ENCODE assay signal across 23 mouse cellular contexts in genomic region chr13:12308878-12309277, GRCm38 (mm10). TPM values are rescaled to one million over a fixed set of nuclear protein-coding genes. Genes with fewer than 3 reads are reported as not detected.
A peak's percentile ranks its signal among the peaks of the same experiment; 100 is the strongest.
DNase-seq lines count a peak whose midpoint lies in the region; ATAC-seq and TF ChIP-seq lines count a peak whose summit lies in the region.
"Had no signal": no experiment of that assay in that cellular context is flagged by ENCODE, and none has a peak within 500 bp of the region (broad histone marks: within the 10 kb centered on the region; RNA-seq: fewer than 3 reads in every experiment).

No protein-coding gene starts in this region.

- no peaks in the 10 kb centered on the region for H3K27me3 ChIP-seq in heart, embryonic 15.5 days
- H3K27me3 ChIP-seq: liver, embryonic 15.5 days; lung, embryonic 15.5 days; midbrain, embryonic 13.5 days had no signal

- H3K4me1 ChIP-seq in heart, embryonic 15.5 days (replicated peaks): peaks cover 50% of the 10 kb centered on the region
- H3K4me1 ChIP-seq: limb, embryonic 10.5 days; liver, embryonic 15.5 days; lung, embryonic 15.5 days; midbrain, embryonic 13.5 days had no signal

- no peak for TF ChIP-seq CTCF in layer of hippocampus, adult 2 months (conservative IDR thresholded peaks at IDR 0.05)

- ATAC-seq in frontal cortex, adult (ENCODE audit: low TSS enrichment): peak; percentile 75
- ATAC-seq in heart, embryonic 15.5 days (replicated peaks; ENCODE audit: insufficient number of reproducible peaks, insufficient read depth, low FRiP score, low read depth): no peak
- ATAC-seq: forebrain, embryonic 14.5 days; hindbrain, embryonic 16.5 days; midbrain, embryonic 13.5 days had no signal

- no peak overlapping the region for H3K4me3 ChIP-seq in heart, embryonic 15.5 days
- no peak overlapping the region for H3K4me3 ChIP-seq in layer of hippocampus, adult 2 months
- H3K4me3 ChIP-seq: limb, embryonic 10.5 days; liver, embryonic 15.5 days; lung, embryonic 15.5 days; megakaryocyte, embryonic 14.5 days; midbrain, embryonic 13.5 days had no signal

- WGBS in heart, embryonic 15.5 days: 68% methylated on average over 12 of the region's 12 CpGs

- H3K9me3 ChIP-seq in heart, embryonic 15.5 days (replicated peaks): no peaks in the 10 kb centered on the region
- H3K9me3 ChIP-seq: limb, embryonic 10.5 days; liver, embryonic 15.5 days; lung, embryonic 15.5 days; megakaryocyte, embryonic 14.5 days; midbrain, embryonic 13.5 days had no signal

- H3K9ac ChIP-seq in heart, embryonic 15.5 days: no peak overlapping the region
- H3K9ac ChIP-seq: liver, embryonic 15.5 days; lung, embryonic 15.5 days; midbrain, embryonic 13.5 days had no signal

- DNase-seq in frontal cortex, postnatal 10 days (ENCODE audit: low spot score in 2 of 2): no peak
- no peak for DNase-seq in heart, adult 8-10 months (ENCODE audit: low spot score)
- DNase-seq in brain, adult 2 months (ENCODE audit: low read depth, low spot score): peak; percentile 23
- peak in 1 of 2 experiments; percentile 18 for DNase-seq in layer of hippocampus, adult 2 months (ENCODE audit: low spot score in 2 of 2)
- no peak for DNase-seq in cerebellum, adult 9-11 months
- DNase-seq: adrenal gland, postnatal 25 days; cerebellum, adult 11 months; cerebellum, postnatal 10 days; gastrocnemius, postnatal 25 days; kidney, adult 9 months; kidney, postnatal 14 days; liver; lung, postnatal 36 days had no signal

- no peak overlapping the region for H3K4me2 ChIP-seq in heart, embryonic 15.5 days
- H3K4me2 ChIP-seq: liver, embryonic 15.5 days; lung, embryonic 15.5 days; midbrain, embryonic 13.5 days had no signal

- H3K27ac ChIP-seq in heart, embryonic 15.5 days: 0 out of 2 replicates have a peak overlapping the region, but pooled peaks have one; percentile 42
- peak overlapping the region; percentile 61 for H3K27ac ChIP-seq in layer of hippocampus, adult 2 months
- H3K27ac ChIP-seq: limb, embryonic 10.5 days; liver, embryonic 15.5 days; lung, embryonic 15.5 days; midbrain, embryonic 13.5 days had no signal

- peaks cover 52% of the 10 kb centered on the region for H3K36me3 ChIP-seq in heart, embryonic 15.5 days
- H3K36me3 ChIP-seq: limb, embryonic 10.5 days; liver, embryonic 15.5 days; lung, embryonic 15.5 days; midbrain, embryonic 13.5 days had no signal

RNA-seq across cellular contexts. Expression of gene Actn2, which starts 31.7 kb away (rescaled TPM):
- 1,445 and 1,519 TPM in 2 replicates for polyA plus RNA-seq in heart, embryonic 15.5 days (2015; fragmentation: Nextera tagmentation; extraction: Ambion mirVana)
- 1,000 to 10,000 TPM; 1,621 to 2,329 (median 1,848) TPM for total RNA-seq in heart, adult 8-10 months (2022)
- 10 to 100 TPM; 22.4 to 23.1 TPM for total RNA-seq in layer of hippocampus, adult 2 months (2021)
- total RNA-seq: monocyte, adult 5-6 weeks had no signal

RNA-seq across cellular contexts. Expression of gene Mtr, which starts 51.0 kb away (rescaled TPM):
- polyA plus RNA-seq in heart, embryonic 15.5 days (2015; fragmentation: Nextera tagmentation; extraction: Ambion mirVana): 10.1 and 12.1 TPM in 2 replicates
- 100 to 1,000 TPM in 2 of 4 experiments, 10 to 100 TPM in 2; 78.6 to 124 (median 104) TPM for total RNA-seq in heart, adult 8-10 months (2022)
- total RNA-seq in layer of hippocampus, adult 2 months (2021): 10 to 100 TPM; 18.2 to 20.6 TPM

Comparison
In these comparisons a context has a peak if more than half of its experiments do, and no peak if none do; other contexts are left out.
1. RNA of gene Actn2, which starts 31.7 kb away (total RNA-seq): 1,621 to 2,329 TPM in heart, adult 8-10 months; 22.4 to 23.1 TPM in layer of hippocampus, adult 2 months; every median in the first group is over 10 times any median in the second.